Mouse (Mus musculus) cerebellum, adult (tissue): Measurements from ENCODE around the gene Usp39.

Experiments
- ATAC-seq: cut with Nextera tagmentation; 2 replicates; pipeline ENCODE4 v1.9.2; 2017; ENCODE audit warnings: mild to moderate bottlenecking, moderate library complexity, mixed read lengths; ENCODE audit not compliant: insufficient number of reproducible peaks, low FRiP score, low TSS enrichment

Gene Usp39

DNA sequence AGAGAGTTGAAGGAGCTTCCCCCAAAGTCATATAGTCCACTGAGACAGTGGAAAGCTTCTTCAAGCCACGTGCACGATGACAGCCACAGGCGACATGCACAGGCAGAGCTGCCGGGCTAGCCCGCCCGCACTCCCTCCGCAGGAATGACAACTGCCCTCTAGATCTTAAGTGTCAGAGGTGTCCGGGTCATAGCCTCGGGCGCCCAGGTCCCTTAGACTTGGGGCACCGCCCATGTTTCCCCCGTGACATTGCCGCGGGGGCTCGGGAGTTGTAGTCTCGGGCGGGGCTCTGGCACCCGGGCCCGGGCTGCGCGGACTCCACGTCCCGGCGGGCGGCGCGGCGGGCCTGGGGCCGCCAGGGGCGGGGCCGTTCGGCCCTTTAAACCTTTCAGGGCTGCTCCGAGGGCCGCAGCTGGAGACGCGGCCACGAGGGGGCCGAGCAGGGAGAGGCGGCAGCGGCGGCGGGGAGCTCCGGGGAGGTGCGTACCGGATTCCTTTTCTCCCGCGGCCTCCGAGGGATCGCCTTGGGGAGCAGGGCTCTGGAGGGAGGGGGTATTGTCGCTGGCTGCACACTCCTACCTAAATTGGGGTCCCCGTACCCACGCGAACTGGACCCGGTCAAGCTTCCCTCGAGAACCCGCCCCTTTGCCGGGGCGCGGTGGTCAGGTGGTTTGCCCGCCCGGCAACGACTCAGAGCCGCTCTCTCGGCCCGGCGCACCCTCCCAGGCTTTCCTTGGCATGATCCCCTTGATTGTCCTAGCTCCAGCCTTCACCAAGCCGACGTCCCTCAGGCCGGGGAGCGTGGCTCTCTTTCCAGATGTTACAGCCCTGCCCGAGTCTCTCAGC, 10.3 kb upstream of the Usp39 start, which contains the start of gene Tmem150a:
TSS of gene Tmem150a (plus strand) at position 382 of the 846 bp plus-strand sequence.
- peak; percentile 54 for ATAC-seq

DNA sequence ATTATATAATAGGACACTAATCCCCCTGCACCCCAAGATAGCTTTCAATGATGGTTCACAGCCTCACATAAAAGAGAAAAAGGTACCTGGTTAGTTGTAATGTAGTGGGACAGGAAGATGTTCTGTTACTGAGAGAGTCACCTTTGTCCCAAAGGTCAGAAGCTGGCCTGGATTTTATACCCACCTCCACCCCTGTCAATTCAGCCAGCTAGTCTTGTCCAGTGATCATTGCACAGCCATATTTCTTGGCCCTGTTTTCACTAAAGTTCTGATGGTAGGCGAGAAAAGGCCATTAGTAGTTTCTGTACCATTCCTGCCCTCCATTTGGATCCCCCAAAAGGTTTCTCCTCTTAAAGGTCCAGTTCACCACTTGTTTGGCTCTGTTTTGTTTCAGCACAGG, 9.0 kb upstream of the Usp39 start:
- no peak for ATAC-seq

- no peak for ATAC-seq
These were observed 7.8 kb upstream of the Usp39 start for GRCm38 (mm10) chr6:72352636-72353405.

DNA sequence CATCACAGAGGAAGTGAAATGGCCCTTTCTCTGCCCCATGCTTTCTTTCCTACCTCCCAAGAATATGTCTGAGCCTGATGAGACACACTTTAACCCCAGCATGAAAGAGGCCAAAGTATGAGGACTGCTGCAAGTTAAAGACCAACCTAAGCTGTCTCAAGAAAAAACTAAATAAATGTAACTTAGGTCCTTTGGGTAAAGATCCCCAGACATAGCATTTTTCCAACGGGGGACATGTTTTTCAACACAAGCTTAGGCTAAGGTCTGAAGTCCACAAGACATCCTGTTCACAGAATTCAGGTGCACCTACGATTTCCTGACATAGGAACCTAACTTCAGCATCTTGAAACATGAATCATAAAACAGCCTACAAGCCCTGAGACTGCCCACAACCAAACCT, 5.2 kb upstream of the Usp39 start:
- no peak for ATAC-seq

- ATAC-seq = no peak
These were observed 3.4 kb upstream of the Usp39 start for GRCm38 (mm10) chr6:72348411-72348810.

- ATAC-seq = peak; percentile 66
These were observed 2.4 kb upstream of the Usp39 start, which contains the start of gene 0610030E20Rik for GRCm38 (mm10) chr6:72347166-72347941. Gene 0610030E20Rik, plus strand, starts transcription at chr6:72347317.

GRCm38 (mm10) chr6:72346261-72346660, 1.3 kb upstream of the Usp39 start:
- no peak for ATAC-seq

- no peak for ATAC-seq
These were observed 649 bp upstream of the Usp39 start for GRCm38 (mm10) chr6:72345633-72346032.

GRCm38 (mm10) chr6:72344396-72345073, 449 bp downstream of the Usp39 start:
- no peak for ATAC-seq

DNA sequence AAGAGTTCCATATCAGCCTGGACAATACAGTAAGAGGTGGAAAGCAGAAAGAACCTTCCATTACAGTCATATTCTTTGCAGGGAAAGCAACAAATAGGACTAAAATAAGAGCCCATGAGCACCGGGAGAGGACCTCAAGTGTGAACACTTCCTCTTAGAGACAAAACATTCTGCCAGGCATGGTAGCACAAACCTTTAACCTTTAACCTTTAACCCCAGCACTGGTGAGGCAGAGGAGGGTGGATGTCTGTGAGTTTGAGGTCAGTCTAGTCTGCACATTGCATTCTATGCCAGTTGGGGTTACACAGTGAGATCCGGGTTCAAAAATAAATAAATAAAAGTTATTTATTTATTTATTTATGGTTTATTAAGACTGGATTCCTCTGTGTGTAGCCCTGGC, 4.5 kb downstream of the Usp39 start:
- no peak for ATAC-seq

DNA sequence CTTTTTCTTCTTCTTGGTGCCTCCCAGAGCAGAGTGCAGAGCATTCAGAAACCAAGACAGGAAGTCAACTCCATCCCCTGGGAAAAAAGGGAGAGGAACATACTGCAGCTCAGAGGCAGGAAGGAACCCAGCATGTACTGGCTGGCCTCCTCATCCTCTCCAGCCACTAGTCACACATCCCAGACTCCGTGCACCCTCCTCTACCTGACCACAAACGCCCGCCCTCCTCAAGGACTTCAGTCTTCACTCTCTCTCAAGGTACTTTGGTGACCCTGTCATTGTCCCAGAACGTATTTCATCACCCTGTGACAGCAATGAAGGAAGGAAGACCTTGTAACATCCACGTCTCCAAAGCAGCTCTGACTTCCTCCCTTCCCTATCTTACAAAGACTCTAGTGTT, 11.9 kb downstream of the Usp39 start:
- no peak for ATAC-seq

DNA sequence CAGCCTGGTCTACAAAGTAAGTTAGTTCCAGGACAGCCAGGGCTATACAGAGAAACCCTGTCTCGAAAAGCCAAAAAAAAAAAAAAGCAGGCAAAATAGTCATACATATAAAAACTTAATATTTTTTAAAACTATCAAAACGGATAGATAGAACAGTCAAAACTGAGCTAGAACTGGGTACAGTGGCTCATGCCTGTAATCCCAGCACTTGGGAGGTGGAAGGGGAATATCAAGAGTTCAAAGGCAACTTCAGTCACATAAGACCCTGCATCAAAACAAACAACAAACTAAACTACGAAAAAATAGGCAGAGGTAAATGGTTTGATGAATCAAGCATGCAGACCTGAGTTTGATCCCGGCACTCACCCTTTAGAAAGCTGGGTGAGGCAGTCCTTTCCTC, 14.9 kb downstream of the Usp39 start:
- ATAC-seq = no peak

GRCm38 (mm10) chr6:72329019-72329418, 16.0 kb downstream of the Usp39 start:
- ATAC-seq = no peak

DNA sequence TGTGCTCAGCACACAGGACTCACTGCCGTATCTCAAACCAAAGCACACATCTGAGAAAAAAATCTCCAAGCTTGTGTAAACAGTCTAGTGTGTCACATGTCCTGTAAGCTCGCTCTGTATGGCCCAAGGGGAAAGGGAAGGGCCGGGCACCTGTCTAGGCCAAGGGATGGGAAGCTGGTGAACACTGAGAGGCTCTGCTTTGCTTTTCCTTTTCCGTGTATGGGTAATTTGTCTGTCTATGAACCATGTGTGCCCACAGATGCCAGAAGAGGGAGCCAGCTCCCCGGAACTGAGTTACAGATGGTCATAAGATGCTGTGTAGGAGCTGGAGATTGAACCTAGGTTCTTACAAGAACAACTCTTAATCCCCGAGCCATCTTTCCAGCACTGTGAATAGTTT, 18.7 kb downstream of the Usp39 start:
- ATAC-seq = no peak

GRCm38 (mm10) chr6:72323786-72324508, 21.0 kb downstream of the Usp39 start:
- ATAC-seq = no peak

GRCm38 (mm10) chr6:72322936-72323335, 22.0 kb downstream of the Usp39 start:
- ATAC-seq = no peak

- ATAC-seq = no peak
These were observed 26.0 kb downstream of the Usp39 start for GRCm38 (mm10) chr6:72319019-72319418.

DNA sequence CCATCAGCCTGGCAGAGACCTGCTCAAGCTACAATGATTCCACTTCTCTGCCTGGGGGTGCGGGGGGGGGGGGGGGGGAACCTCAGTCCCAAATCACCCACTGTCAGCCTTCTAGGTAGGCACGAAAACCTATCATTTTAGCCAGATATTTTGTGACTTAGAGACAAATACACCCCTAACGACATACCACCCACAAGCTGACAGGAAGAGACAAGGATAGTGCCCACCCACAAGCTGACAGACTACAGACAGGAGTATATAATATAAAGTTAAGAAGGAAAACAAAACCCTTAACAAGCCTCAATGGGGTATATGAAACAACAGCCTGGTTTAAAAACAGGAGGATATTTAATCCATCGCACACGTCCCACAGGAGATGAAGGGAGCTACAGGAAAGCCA, 26.5 kb downstream of the Usp39 start:
- ATAC-seq = no peak

DNA sequence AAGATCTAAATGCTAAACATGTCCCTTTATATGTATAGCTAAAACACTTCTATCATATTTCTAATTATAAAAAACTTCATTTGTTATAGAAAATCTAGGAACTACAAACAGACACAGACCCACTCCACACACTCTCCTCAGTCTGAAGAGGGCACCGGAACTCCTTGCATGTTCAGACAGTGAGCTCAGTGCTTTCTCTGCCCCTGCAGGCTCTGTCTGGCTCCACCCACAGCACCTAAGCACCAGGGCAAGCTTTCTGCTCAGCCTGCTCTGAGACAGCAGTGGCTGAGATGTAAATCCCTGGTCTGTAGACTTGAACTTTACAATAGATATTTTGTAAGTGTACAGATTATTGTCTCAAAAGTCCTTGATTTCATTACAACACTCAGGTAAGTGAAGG, 28.9 kb downstream of the Usp39 start:
- ATAC-seq = no peak

DNA sequence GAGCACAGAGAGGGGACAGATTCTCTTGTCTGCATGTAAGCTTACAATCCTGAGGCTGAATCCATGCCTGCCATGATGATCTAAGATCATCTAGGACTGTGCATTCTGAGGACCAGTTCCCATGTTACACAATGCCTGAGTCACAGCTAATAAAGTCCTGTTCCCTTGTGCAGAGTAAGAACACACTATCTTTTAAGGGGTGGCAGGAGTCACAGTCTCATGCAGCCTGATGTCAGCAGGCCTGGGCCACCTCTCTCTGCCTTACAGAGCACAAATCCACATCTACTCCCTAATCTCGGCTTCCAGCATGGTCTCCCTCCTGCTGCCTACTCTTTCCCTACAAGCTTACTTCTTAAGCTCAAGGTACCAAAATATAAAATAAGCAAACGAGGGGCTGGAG, 29.6 kb downstream of the Usp39 start:
- no peak for ATAC-seq
